Mouse (Mus musculus) G1E-ER4 (cell line): ENCODE results near the gene Gata3. TPM values are rescaled to one million over a fixed set of nuclear protein-coding genes. Genes with fewer than 3 reads are reported as not detected.

Source experiments
- GATA1 ChIP-seq: IDR thresholded peaks from one replicate; pipeline ENCODE4 v1.8.0; 2012; ENCODE audit warnings: low read length, inconsistent platforms
- polyA plus RNA-seq: library from polyadenylated mRNA; stranded (reverse); fragments of >175 nt; gene quantifications from 2 replicates; pipeline ENCODE4 v1.2.3, GENCODE M21; 2012

Gata3 gene
- polyA plus RNA-seq, 1 experiment = 9.1 TPM

DNA sequence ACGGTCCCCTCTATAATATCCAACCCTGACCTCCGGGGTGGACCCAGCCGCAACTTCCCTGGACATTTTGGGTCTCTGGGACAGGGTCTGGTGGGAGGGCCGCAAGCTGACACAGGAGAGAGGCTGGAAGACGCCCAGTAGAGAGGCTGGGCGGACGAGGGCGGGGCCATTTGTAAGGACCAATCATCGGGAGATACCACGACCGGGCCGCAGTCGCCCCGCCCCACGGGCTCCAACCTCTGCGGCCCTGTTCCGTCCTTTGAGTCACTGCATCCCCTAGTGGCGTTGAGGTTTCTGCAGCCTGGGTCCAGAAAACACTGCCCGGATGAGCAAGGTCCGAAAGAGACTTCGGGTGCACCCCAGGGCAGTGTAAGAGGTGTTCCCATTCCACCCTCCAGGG, 10.3 kb downstream of the Gata3 start:
- no peak for TF ChIP-seq GATA1

- no peak for TF ChIP-seq GATA1
These were observed 10.7 kb downstream of the Gata3 start for GRCm38 (mm10) chr2:9879092-9879491.

DNA sequence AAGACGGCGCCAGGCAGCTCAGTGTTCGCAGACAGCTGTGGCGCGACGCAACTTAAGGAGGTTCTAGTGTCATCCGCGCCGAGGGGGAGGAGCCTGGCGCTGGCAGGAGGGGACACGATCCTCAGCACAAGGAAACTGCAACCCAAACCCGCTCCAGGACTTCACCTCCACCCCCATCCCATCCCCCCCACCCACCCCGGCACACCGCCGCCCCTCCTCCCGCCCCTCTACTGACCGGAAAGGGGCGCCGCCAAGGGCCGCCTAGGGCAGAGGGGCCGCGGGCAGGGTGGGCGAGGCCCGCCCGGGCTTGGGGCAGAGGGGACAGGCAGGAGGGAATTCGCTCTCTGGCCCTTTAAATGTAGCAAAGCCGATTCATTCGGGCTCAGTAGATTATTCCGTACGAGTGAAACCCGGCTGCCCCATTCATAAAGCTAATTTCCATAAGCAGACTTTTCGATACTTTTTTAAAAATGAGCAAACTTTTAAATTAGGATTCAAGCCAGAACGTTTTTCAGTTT, 11.2 kb downstream of the Gata3 start:
- no peak for TF ChIP-seq GATA1

GRCm38 (mm10) chr2:9877966-9878563, 11.8 kb downstream of the Gata3 start:
- TF ChIP-seq GATA1 = no peak

DNA sequence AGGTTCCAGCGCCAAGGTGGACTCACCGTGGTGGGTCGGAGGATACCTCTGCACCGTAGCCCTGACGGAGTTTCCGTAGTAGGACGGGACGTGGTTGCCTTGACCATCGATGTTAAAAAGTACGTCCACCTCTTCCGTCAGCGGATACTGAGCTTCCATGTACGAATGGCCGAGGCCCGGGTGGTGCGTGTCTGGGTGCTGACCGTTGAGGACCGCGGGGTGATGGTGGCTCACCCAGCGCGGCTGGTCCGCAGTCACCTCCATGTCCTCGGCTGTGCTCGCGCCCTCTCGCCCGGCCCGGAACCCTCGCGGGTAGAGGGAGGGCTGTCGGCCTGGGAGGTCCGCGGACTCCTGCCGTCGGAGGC, 12.5 kb downstream of the Gata3 start:
- no peak for TF ChIP-seq GATA1

DNA sequence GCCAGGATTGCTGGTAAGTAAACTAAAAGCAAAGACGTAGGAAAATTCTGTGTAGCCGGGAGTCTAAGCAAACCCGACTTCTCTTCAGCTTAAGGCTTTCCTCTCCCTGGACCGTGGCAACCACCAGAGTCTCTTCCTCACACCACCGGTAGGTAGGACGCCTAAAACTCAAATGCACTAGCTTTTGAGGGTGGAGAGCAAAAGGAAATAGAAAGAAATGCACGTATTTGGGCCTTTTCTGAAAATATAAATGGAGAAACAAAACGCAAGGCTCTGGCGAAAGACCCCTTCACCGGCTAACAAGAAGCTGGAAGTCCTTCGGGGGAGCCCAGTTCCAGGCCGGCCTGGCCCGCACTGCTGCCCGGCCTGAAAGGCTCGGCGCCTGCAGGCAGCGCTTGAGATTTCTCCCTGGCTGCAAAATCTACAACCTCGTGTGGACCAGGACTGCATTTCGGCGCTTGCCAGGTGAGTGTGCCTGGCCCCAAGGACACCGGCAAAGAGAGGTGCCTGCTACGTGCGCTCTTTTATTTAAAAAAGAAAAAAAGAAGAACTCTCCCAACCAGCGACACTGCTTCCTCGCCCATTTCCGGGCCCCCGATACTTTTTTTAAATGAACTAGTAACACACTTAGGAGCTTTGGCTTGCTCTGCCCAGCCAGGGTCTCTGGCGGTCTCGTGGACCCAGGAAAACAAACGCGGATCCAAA, 13.1 kb downstream of the Gata3 start:
- TF ChIP-seq GATA1 = no peak

GRCm38 (mm10) chr2:9875676-9876357, 14.0 kb downstream of the Gata3 start:
- TF ChIP-seq GATA1 = no peak

- TF ChIP-seq GATA1 = no peak
These were observed 14.6 kb downstream of the Gata3 start for GRCm38 (mm10) chr2:9875220-9875619.

- TF ChIP-seq GATA1 = no peak
These were observed 15.2 kb downstream of the Gata3 start for GRCm38 (mm10) chr2:9874467-9875219.

DNA sequence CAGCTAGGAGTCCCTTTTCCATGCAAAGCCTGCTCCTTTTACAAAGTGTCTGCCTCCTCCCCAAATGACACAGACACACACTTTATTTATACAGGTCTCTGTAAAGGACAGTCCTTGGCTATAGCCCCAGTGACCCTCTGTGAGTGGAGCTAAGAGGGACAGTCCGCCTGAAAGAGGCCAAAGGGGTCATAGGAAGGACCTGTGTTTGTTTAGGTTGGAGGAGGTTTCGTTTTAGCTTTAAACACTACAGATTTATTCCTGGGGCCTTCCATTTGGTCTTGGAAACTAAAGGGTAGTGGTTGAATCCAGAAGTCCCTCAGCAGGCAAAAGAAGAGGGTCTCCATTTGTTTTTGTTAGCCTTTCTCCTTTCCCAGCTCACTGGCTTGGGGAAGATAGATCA, 16.1 kb downstream of the Gata3 start:
- TF ChIP-seq GATA1 = no peak

GRCm38 (mm10) chr2:9872682-9873081, 17.2 kb downstream of the Gata3 start:
- TF ChIP-seq GATA1 = no peak

GRCm38 (mm10) chr2:9871798-9872197, 18.0 kb downstream of the Gata3 start:
- TF ChIP-seq GATA1 = no peak

- no peak for TF ChIP-seq GATA1
These were observed 18.6 kb downstream of the Gata3 start for GRCm38 (mm10) chr2:9871141-9871716.

- no peak for TF ChIP-seq GATA1
These were observed 22.6 kb downstream of the Gata3 start for GRCm38 (mm10) chr2:9867092-9867825.

DNA sequence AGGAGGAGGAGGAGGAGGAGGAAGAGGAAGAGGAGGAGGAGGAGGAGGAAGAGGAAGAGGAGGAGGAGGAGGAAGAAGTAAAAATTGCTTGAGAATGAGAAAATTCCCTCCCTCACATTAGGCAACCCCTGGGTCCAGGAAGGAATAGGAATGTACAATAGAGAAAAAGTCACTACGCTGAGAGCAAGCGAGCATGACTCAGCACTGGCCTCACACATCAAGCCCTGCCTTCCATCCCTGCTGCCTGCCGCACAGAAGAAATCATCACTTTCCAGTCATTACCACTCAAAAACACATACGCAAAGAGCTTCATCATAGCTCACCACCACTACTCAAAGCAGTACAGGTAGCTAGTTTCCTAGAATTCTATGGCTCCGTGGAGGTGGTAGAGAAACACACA, 29.1 kb downstream of the Gata3 start:
- TF ChIP-seq GATA1 = no peak
